Mouse (Mus musculus) monocyte, adult 2 months (primary cell): ENCODE measurements around the gene Gm36245.
"Not testable (repeated sequence)": the region's sequence is repeated elsewhere in the genome, so short reads cannot be mapped to it uniquely, and the experiment has no call there.

ENCODE experiments used
- DNase-seq, 2 experiments: peaks; one replicate each; pipeline ENCODE4 v3.0.0; 2022; ENCODE audit warnings: low spot score in 2 of 2, low read depth in 1 of 2

Gm36245 gene

DNA sequence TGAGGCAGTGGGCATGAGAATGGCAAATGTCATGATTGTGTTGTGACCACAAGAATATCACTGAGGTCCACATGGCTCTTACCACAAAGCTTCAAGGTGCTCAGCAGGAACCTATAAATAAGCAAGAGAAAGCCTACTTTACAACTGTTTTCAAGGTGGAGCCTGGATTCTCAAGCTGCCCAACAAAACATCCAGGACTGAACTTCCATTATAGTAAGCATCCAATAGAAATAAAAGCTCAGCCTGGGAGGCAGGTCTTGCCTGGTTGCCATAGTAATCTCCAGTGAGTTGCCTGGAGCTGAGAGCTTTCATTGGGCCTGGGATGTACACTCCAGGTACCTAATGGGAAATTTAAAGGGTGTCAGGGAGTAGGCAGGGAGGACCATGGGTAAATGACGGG lies at the start of gene Gm36245:
Gene Gm36245, plus strand, starts transcription at position 301 of the 400 bp plus-strand sequence.
- DNase-seq, result no peak

DNA sequence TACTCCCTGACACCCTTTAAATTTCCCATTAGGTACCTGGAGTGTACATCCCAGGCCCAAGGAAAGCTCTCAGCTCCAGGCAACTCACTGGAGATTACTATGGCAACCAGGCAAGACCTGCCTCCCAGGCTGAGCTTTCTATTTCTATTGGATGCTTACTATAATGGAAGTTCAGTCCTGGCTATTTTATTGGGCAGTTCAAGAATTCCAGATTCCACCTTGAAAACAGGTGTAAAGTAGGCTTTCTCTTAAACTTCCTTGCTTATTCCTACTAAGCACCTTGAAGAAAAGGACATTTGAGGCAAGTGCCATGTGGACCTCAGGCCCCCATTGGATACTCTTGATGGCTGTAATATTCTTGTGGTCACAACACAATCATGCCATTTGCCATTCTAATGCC lies 37.3 kb upstream of the Gm36245 start, which contains the start of gene 1700025B11Rik:
Gene 1700025B11Rik, minus strand, starts transcription at position 101 of the 400 bp plus-strand sequence.
- DNase-seq, result no peak

DNA sequence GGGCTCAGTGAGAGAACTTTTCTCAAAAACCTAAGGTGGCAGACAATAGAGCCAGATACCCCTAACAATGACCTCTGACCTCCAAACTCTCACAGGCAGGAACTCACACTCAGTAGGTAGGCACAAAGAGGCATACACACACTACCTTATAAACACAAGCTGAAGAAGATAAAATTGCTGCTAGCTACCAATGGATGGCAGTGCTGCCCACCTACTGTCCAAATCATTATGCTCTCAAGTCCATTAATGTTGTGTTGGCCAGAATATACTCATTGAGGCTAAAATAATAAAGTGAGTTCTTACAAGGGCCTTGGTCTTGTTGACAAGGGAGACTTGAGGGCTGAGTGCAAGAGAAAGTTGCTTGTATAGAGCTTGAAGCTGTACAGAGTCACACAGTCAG lies 35.8 kb upstream of the Gm36245 start:
- no peak for DNase-seq

DNA sequence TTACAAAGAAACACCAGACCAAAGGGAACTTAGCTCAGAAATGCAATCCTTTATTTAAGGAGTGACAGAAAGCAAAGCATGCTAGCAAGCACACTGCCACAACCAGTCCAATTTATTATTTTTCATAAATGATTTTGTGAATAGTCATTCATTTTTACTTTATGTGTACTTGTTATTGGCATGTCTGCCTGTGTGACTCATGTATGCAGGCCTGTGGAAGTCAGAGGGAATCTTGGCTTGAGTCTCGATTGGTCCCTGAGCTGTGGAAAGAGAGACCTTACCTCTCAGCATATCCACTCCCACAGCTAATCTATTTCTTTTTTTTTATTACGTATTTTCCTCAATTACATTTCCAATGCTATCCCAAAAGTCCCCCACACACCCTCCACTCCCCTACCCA lies 20.3 kb upstream of the Gm36245 start:
- no peak for DNase-seq

DNA sequence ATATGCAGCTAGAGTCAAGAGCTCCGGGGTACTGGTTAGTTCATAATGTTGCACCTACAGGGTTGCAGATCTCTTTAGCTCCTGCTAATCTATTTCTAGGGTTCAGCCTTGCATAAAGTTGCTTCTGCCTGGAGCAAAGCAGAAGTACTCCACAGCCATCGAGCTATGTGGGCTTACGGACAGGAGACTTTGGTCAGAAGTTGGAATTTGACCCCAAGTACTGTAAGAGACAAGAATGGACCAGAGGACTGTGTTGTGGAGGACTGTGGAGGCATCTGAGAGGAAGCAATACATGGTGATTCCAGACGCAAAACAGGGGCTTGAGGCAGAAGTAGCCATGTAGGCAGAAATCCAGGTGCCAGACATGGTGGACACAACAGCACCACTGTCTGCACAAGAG lies 19.7 kb upstream of the Gm36245 start:
- DNase-seq, result no peak

DNA sequence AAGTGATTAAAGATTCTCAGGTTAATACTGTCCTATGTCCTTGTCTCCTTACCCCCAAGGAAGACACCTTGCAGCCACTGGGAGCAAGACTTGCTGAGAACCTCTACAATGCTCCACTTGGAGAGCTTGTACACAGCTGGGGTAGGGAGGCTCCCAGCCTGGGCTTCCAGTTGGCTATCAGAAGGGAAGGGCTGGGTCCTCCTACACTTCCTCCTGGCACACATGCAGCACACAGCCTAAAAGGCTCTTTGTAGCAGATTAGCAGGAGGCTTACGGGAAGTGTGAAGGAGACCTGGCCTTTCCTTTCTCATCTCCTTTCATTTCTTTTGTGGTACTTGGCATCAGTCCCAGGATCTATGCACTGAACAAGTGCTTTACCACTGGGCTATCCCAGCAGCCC lies 17.4 kb upstream of the Gm36245 start:
- DNase-seq, result no peak

DNA sequence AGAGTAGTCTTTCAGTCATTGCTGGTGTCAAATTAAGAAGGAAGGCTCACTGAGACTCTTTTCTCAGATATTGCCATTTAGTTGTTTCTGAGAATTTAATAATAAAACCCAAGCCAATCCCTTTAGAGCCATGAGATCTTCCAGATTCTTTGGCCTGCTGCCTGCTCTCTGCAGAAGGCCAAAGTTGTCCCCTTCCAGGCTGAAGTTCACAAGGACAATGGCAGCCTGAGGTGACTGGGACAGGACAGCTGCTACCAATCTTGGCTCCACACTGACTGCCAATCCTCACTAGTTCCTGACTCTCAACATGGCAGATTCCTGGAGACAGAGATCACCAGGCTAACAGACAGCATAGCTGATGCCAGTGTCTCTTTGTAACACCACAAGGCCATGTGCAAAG lies 12.0 kb upstream of the Gm36245 start:
- DNase-seq, result no peak

DNA sequence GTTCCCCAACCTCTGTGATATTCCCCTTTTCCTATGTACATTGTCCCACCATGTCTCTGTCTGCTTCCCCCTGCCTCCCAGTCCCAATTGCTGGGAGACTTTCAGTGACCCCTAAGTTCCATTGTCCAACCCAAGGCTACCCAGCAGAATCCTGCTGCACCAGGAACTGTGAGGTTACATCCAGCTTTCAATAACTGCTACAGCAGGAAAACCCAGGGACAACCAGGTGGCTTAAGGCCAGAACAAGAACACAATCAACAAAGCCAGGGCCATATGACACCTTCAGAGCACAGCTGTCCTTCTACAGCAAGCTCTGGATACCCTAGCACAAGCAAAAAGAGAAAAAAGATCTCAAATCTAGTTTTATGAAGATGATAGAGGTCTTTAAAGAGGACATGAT lies 10.1 kb upstream of the Gm36245 start:
- DNase-seq, result no peak

DNA sequence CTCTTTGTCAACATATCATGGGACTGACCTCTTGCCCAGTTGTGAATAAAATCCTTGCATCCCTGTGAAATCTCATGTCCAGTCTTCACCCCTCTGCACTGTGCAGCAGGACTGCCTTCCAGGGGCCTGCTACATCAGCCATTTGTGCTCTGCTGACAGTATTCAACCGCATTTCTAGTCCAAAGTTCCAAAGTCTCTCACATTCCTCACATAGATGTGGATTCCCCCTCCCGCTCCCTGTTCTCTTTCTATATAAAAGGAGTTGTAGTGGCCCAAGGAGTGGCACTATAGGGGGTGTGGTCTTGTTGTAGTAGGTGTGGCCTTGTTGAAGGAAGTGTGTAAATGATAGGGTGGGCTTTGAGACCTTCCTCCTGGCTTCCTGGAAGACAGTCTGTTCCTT lies 8.2 kb upstream of the Gm36245 start:
- no peak for DNase-seq

DNA sequence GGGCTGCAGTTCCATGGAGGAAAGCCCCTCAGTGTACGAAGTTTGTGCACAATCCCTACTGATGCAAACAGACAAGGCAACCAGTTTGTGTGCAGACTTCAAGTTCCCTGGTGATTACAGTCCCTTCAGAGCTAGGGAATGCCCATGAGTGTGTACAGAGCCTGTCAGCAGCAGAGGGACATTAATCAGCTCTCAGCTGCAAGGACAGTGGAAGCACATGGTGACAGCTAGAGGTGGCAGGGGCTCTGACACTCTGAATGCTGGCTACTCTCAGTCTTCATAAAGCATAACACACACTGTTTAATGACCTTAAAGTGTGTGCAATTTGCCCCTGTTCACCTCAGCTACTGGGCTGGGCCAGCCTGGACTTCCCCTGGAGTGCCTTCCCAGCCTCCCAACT lies 5.5 kb upstream of the Gm36245 start:
- DNase-seq, result no peak

DNA sequence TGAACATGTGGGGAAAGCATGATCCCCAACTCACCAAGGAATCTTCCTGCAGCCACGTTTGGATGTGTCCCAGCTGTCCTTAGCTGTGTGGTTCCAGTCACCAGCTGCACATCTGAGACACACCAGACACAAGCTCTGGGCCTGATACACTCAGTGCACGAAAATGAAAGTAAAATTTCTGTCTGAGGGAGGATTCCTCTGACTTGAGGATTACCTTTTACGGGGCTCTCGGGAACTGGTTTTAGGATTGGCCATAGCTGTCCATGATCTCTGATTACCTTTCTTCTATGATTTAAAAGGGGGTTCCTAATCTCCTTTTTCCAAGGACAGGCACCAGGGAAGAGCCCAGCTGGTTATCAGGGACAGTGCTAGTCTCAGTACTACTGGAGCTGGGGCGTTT lies 3.1 kb upstream of the Gm36245 start, which contains the start of gene Apol10b:
Gene Apol10b, minus strand, starts transcription at position 165 of the 400 bp plus-strand sequence.
- DNase-seq, result no peak

DNA sequence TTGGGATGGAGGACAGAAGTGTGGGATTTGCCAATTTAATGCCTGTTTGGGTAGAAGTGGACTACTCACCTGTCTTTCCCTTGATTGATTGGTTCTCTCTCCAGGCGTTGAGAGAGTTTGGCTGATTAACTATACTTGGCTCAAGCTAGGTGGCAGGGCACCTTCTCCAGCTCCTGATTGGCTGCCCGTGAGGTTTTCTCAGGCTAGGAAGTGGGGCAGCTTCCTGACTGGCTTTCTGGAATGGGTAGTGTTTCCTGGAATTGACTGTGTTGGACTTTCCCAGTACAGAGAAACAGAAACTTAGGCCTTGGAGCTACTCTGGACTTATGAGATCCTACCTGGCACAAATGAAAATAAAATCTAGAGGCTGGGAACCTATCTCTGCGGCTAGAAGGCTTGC lies 629 bp upstream of the Gm36245 start:
- no peak for DNase-seq

DNA sequence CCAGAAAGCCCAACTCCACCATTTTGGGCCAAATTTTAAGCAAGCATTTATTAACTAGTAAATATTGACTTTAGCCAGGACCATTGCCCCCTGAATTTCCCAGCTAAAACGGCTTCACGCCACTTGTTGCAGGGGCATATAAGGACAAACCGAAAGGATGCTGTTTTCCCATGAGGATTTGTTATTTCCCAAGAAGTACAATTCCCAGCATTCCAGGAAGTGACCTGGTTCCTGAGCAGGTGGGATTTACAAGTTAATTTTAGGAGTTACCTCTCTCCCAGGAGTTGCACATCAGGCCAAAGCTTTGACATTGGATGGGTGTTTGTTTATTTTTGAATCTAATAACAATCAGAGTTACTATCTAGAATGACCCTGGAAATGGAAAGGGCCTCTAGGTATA lies 7.0 kb downstream of the Gm36245 start:
- no peak for DNase-seq

DNA sequence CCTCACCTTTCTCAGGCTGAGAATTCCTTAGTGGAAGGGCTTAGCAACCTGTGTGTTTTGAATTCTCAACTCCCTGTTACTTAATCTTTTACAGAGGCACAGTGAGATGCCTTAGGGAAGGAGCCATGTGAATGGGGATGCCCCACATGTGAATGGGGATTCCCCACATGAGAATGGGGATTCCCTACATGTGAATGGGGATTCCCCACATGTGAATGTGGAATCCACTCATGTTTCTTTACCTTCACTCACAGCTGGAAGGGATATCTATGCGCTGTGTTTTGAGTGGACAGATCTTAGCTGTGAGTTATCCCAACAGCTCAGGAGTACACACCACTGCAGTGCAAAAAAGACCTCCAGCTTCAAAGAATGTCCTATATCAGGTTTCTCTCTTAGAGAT lies 25.7 kb downstream of the Gm36245 start:
- no peak for DNase-seq

DNA sequence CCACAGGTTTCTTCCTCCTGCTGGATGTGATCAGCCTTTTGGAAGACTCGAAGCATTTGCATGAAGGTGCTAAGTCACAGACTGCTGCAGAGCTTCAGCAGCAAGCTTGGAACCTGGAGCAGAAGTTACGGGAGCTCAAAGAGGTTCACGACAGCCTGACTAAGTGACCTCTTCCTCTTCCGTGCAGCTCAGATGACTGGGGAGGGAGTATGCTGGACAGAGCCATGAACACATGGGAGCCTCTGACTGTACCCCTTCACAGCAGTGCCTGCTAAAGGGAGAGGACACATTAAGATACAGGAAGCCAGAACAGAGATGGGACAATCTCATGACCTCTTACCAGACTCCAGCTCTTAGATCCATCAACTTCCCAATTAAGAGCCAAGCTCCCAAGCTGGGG lies 27.4 kb downstream of the Gm36245 start:
- DNase-seq, result not testable (repeated sequence)

DNA sequence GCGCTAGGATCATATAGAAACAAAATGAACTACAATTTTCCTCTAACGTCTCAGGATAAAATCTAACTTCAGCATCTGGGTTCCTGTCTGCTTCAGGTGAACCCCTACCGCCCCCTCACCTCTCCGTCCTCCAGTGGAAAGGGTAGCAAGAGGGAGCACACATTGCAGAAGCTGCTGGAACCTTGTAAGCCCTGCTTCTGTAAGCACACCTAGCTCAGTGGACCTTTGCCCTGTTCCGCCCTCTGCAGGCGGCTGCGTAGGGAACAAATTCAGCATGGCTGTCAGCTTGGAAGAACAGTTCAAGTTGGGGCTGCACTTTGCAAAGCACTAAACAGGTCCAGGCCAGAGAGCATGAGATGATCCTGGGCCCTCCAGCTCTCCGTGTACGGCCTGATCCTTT lies 29.6 kb downstream of the Gm36245 start:
- DNase-seq, result not testable (repeated sequence)

DNA sequence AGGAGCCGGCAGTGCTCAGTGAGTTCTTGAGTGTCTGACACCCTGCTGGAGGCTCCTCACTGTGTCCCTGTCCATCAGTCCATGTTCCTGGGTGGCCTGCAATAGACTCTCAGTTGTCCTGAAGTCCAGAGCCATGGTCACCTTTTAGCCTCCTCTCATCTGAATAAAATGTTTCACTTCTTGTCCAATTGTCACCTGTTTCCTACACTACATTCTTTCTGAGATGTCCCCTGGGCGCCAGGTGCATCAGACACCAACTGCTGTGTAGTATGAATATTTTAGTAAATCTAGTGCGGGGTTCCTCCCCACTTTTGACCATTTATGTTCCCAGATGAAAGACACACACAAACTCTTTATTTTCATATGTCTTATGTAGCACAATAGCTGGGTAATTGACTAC lies 30.8 kb downstream of the Gm36245 start:
- not testable (repeated sequence) for DNase-seq

DNA sequence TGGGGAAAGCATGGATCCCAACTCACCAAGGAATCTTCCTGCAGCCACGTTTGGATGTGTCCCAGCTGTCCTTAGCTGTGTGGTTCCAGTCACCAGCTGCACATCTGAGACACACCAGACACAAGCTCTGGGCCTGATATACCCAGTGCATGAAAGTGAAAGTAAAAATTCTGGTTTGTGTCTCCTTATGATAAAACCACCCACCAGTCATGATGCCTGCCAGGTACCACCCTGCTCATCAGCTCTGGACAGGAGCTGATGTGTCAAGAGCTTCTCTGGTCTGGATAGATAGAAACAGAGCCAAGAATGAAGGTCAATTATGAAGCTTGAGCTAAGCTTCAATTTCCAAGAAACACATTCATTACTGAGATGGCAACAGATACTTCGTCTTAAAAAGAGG lies 44.1 kb downstream of the Gm36245 start, which contains the start of gene Apol11b:
Gene Apol11b, minus strand, starts transcription at position 111 of the 400 bp plus-strand sequence.
- not testable (repeated sequence) for DNase-seq

DNA sequence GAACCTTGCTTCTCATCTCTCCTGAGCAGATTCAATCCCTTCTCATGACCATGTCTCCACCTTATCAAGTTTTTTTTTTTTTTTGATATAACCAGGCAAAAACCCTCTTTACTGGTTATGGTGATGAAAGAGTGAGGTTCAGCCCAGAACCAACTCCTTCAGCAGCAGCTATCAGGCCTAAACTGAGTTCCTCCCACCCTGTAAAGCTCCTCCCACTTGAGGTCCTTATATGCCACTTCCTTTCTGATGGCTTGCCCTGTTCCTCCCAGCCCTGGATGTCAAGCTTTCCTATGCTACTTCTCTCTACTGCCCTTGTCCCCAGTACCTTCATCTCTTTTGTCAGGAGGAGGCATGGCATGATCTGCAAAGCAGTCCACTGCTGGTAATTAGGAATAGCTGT lies 52.1 kb downstream of the Gm36245 start:
- not testable (repeated sequence) for DNase-seq
